31 mouse cellular contexts compared by ENCODE assay signal in genomic region chr10:129115146-129115545, GRCm38 (mm10). TPM values are rescaled to one million over a fixed set of nuclear protein-coding genes. Genes with fewer than 3 reads are reported as not detected.
DNase-seq lines count a peak whose midpoint lies in the region; ATAC-seq and TF ChIP-seq lines count a peak whose summit lies in the region.
"Had no signal": no experiment of that assay in that cellular context is flagged by ENCODE, and none has a peak within 500 bp of the region (broad histone marks: within the 10 kb centered on the region; RNA-seq: fewer than 3 reads in every experiment).

No protein-coding gene starts in this region.

- no peaks in the 10 kb centered on the region for H3K4me1 ChIP-seq in MEL (ENCODE audit: control insufficient read depth in 1 of 2, insufficient read depth in 2 of 2, low read length in 2 of 2)
- no peaks in the 10 kb centered on the region for H3K4me1 ChIP-seq in liver, postnatal 0 days (ENCODE audit: insufficient read depth)
- H3K4me1 ChIP-seq: embryonic facial prominence, embryonic 10.5 days; embryonic facial prominence, embryonic 12.5 days had no signal

- WGBS in liver, postnatal 0 days (ENCODE audit: insufficient replicate concordance), result 92% methylated on average over 3 of the region's 3 CpGs

- no peak overlapping the region for H3K4me2 ChIP-seq in liver, postnatal 0 days (ENCODE audit: low read depth, low read length)
- H3K4me2 ChIP-seq: embryonic facial prominence, embryonic 12.5 days had no signal

- H3K27ac ChIP-seq in MEL (ENCODE audit: control insufficient read depth, low read depth, low read length), result no peak overlapping the region
- no peak overlapping the region for H3K27ac ChIP-seq in liver, postnatal 0 days (ENCODE audit: low read depth)
- H3K27ac ChIP-seq: embryonic facial prominence, embryonic 10.5 days; embryonic facial prominence, embryonic 12.5 days had no signal

- TF ChIP-seq POLR2A in MEL (IDR thresholded peaks at IDR 0.05; ENCODE audit: control insufficient read depth in 1 of 2, insufficient read depth in 1 of 2, low read depth in 1 of 2, low read length in 2 of 2, poor library complexity in 1 of 2), result no peak

- no peak for TF ChIP-seq RAD21 in MEL (IDR thresholded peaks at IDR 0.05; ENCODE audit: low read depth, low read length)

- TF ChIP-seq EP300 in MEL (IDR thresholded peaks at IDR 0.05; ENCODE audit: low read depth in 1 of 2, low read length in 2 of 2), result no peak
- TF ChIP-seq EP300 in liver, postnatal 0 days (IDR thresholded peaks at IDR 0.05; ENCODE audit: low read depth), result no peak

- no peaks in the 10 kb centered on the region for H3K27me3 ChIP-seq in MEL (ENCODE audit: control insufficient read depth in 1 of 2, insufficient read depth in 2 of 2, low read length in 2 of 2)
- no peaks in the 10 kb centered on the region for H3K27me3 ChIP-seq in liver, postnatal 0 days (ENCODE audit: insufficient read depth, low read length)
- H3K27me3 ChIP-seq: CH12.LX; embryonic facial prominence, embryonic 12.5 days had no signal

- no peaks in the 10 kb centered on the region for H3K36me3 ChIP-seq in MEL (ENCODE audit: control insufficient read depth in 1 of 2, insufficient read depth in 2 of 2, low read length in 2 of 2)
- H3K36me3 ChIP-seq in liver, postnatal 0 days (replicated peaks; ENCODE audit: insufficient read depth, low read length), result no peaks in the 10 kb centered on the region
- H3K36me3 ChIP-seq: embryonic facial prominence, embryonic 10.5 days; embryonic facial prominence, embryonic 12.5 days; G1E had no signal

- no peak for TF ChIP-seq CTCF in MEL (IDR thresholded peaks at IDR 0.05 in 2 of 3, conservative IDR thresholded peaks at IDR 0.05 in 1 of 3; ENCODE audit: control insufficient read depth in 1 of 3, insufficient read depth in 1 of 3, low read depth in 2 of 3, low read length in 3 of 3, poor library complexity in 1 of 3, severe bottlenecking in 1 of 3)
- no peak for TF ChIP-seq CTCF in liver, postnatal 0 days (IDR thresholded peaks at IDR 0.05; ENCODE audit: low read depth)

- H3K4me3 ChIP-seq in MEL (ENCODE audit: control insufficient read depth in 1 of 2, insufficient read depth in 1 of 2, low read depth in 2 of 2, low read length in 2 of 2), result no peak overlapping the region
- no peak overlapping the region for H3K4me3 ChIP-seq in liver, postnatal 0 days (ENCODE audit: low read depth, low read length)
- H3K4me3 ChIP-seq: embryonic facial prominence, embryonic 10.5 days; embryonic facial prominence, embryonic 12.5 days had no signal

- DNase-seq in MEL (ENCODE audit: low read depth, low spot score), result peak; percentile 25
- peak; percentile 4 for DNase-seq in c-Kit-positive CD71-positive TER-119-positive erythroid progenitor cells, embryonic 14.5 days (ENCODE audit: low spot score)
- no peak for DNase-seq in urinary bladder, postnatal 36 days (ENCODE audit: low spot score in 2 of 2)
- DNase-seq in liver, postnatal 0 days, result no peak
- no peak for DNase-seq in thymus, postnatal 10 days (ENCODE audit: low spot score in 2 of 2)
- DNase-seq in right cerebral cortex, adult 18-20 months, result no peak
- DNase-seq: adrenal gland, adult 8-10 months; adrenal gland, postnatal 14 days; adrenal gland, postnatal 36 days; B cell, adult 2 months; cerebellum, adult 11 months; cerebellum, adult 18-20 months; cerebellum, adult 8-10 months; cerebellum, adult 9-11 months; cerebellum, postnatal 14 days; cerebellum, postnatal 36 days had no signal

- H3K9ac ChIP-seq in MEL (ENCODE audit: control insufficient read depth, low read depth, low read length, poor library complexity, severe bottlenecking), result no peak overlapping the region
- no peak overlapping the region for H3K9ac ChIP-seq in liver, postnatal 0 days (replicated peaks)
- H3K9ac ChIP-seq: embryonic facial prominence, embryonic 12.5 days had no signal

- no peaks in the 10 kb centered on the region; the same call in 1 of the 2 replicates for H3K9me3 ChIP-seq in MEL (replicated peaks; ENCODE audit: insufficient read depth, low read length)
- H3K9me3 ChIP-seq in liver, postnatal 0 days (ENCODE audit: low read length), result no peaks in the 10 kb centered on the region
- H3K9me3 ChIP-seq: embryonic facial prominence, embryonic 10.5 days; embryonic facial prominence, embryonic 12.5 days; G1E had no signal

- H3K79me2 ChIP-seq in MEL (ENCODE audit: control insufficient read depth, insufficient read depth, low read length, poor library complexity), result no peaks in the 10 kb centered on the region

- ATAC-seq in megakaryocyte progenitor cell, adult 5-6 weeks (replicated peaks; ENCODE audit: poor library complexity), result peak; percentile 53
- ATAC-seq in liver, postnatal 0 days, result no peak
- ATAC-seq: activated CD4-positive, CD25-positive, alpha-beta regulatory T cell, adult 4 months; CD4-positive, CD25-positive, alpha-beta regulatory T cell, adult 4 months; forebrain, embryonic 14.5 days; forebrain, embryonic 16.5 days; Patski had no signal

TF ChIP-seq in MEL, 35 proteins besides CTCF, POLR2A, EP300 and RAD21:
- TF ChIP-seq MEF2A (IDR thresholded peaks at IDR 0.05; ENCODE audit: extremely low read depth, insufficient replicate concordance, low read depth, low read length, poor library complexity, severe bottlenecking), result no peak

RNA-seq across cellular contexts. Expression of gene Olfr769, which starts 2.5 kb away (rescaled TPM):
- total RNA-seq in MEL (2012; rRNA removed), result not detected in 2 replicates
- polyA plus RNA-seq in MEL (2012; ENCODE audit: insufficient read depth in 1 of 2, insufficient read length in 2 of 2, low read depth in 1 of 2, low replicate concordance in 2 of 2, missing spikeins in 1 of 2), result not detected
- not detected in 2 replicates for total RNA-seq in megakaryocyte progenitor cell, adult 5-6 weeks (2015)
- total RNA-seq in megakaryocyte progenitor cell, adult 5-6 weeks (2017), result not detected in 2 replicates
- polyA plus RNA-seq in liver, postnatal 0 days (2015; fragmentation: Nextera tagmentation; extraction: Ambion mirVana), result not detected in 2 replicates
- total RNA-seq: adrenal gland, adult 18-20 months; adrenal gland, adult 8-10 months; adrenal gland, postnatal 14 days; adrenal gland, postnatal 36 days; CH12.LX; G1E had no signal
- polyA plus RNA-seq: CD4-positive, CD25-positive, alpha-beta regulatory T cell, adult 4 months; cortical plate, adult 2 months; embryonic facial prominence, embryonic 10.5 days; embryonic facial prominence, embryonic 12.5 days; forebrain, embryonic 11.5 days; forebrain, embryonic 14.5 days; forebrain, embryonic 16.5 days; frontal cortex, adult 2 months; G1E; Patski had no signal

RNA-seq across cellular contexts. Expression of gene Olfr768, which starts 16.0 kb away (rescaled TPM):
- not detected in 2 replicates for total RNA-seq in MEL (2012; rRNA removed)
- not detected for polyA plus RNA-seq in MEL (2012; ENCODE audit: insufficient read depth in 1 of 2, insufficient read length in 2 of 2, low read depth in 1 of 2, low replicate concordance in 2 of 2, missing spikeins in 1 of 2)
- total RNA-seq in megakaryocyte progenitor cell, adult 5-6 weeks (2015), result not detected in 2 replicates
- total RNA-seq in megakaryocyte progenitor cell, adult 5-6 weeks (2017), result not detected in 2 replicates
- not detected in 2 replicates for polyA plus RNA-seq in liver, postnatal 0 days (2015; fragmentation: Nextera tagmentation; extraction: Ambion mirVana)
- total RNA-seq: adrenal gland, adult 18-20 months; adrenal gland, adult 8-10 months; adrenal gland, postnatal 14 days; adrenal gland, postnatal 36 days; CH12.LX had no signal
- polyA plus RNA-seq: activated CD4-positive, CD25-positive, alpha-beta regulatory T cell, adult 4 months; CD4-positive, CD25-positive, alpha-beta regulatory T cell, adult 4 months; cortical plate, adult 2 months; embryonic facial prominence, embryonic 10.5 days; embryonic facial prominence, embryonic 12.5 days; embryonic facial prominence, embryonic 14.5 days; forebrain, embryonic 11.5 days; forebrain, embryonic 14.5 days; forebrain, embryonic 16.5 days; frontal cortex, adult 2 months; G1E; Patski had no signal

RNA-seq across cellular contexts. Expression of gene Olfr770, which starts 23.7 kb away (rescaled TPM):
- not detected in 2 replicates for total RNA-seq in MEL (2012; rRNA removed)
- not detected for polyA plus RNA-seq in MEL (2012; ENCODE audit: insufficient read depth in 1 of 2, insufficient read length in 2 of 2, low read depth in 1 of 2, low replicate concordance in 2 of 2, missing spikeins in 1 of 2)
- not detected in 2 replicates for total RNA-seq in megakaryocyte progenitor cell, adult 5-6 weeks (2015)
- not detected in 2 replicates for total RNA-seq in megakaryocyte progenitor cell, adult 5-6 weeks (2017)
- polyA plus RNA-seq in liver, postnatal 0 days (2015; fragmentation: Nextera tagmentation; extraction: Ambion mirVana), result not detected in 2 replicates
- total RNA-seq: adrenal gland, adult 18-20 months; adrenal gland, adult 8-10 months; adrenal gland, postnatal 14 days; adrenal gland, postnatal 36 days; CH12.LX; G1E had no signal
- polyA plus RNA-seq: activated CD4-positive, CD25-positive, alpha-beta regulatory T cell, adult 4 months; CD4-positive, CD25-positive, alpha-beta regulatory T cell, adult 4 months; cortical plate, adult 2 months; embryonic facial prominence, embryonic 10.5 days; embryonic facial prominence, embryonic 12.5 days; embryonic facial prominence, embryonic 14.5 days; forebrain, embryonic 11.5 days; forebrain, embryonic 14.5 days; forebrain, embryonic 16.5 days; frontal cortex, adult 2 months; G1E; Patski had no signal

RNA-seq across cellular contexts. Expression of gene Olfr767, which starts 32.4 kb away (rescaled TPM):
- total RNA-seq in MEL (2012; rRNA removed), result not detected in 2 replicates
- not detected for polyA plus RNA-seq in MEL (2012; ENCODE audit: insufficient read depth in 1 of 2, insufficient read length in 2 of 2, low read depth in 1 of 2, low replicate concordance in 2 of 2, missing spikeins in 1 of 2)
- not detected in 2 replicates for total RNA-seq in megakaryocyte progenitor cell, adult 5-6 weeks (2015)
- not detected in 2 replicates for total RNA-seq in megakaryocyte progenitor cell, adult 5-6 weeks (2017)
- polyA plus RNA-seq in liver, postnatal 0 days (2015; fragmentation: Nextera tagmentation; extraction: Ambion mirVana), result not detected in 2 replicates
- total RNA-seq: adrenal gland, adult 18-20 months; adrenal gland, adult 8-10 months; adrenal gland, postnatal 14 days; adrenal gland, postnatal 36 days; CH12.LX had no signal
- polyA plus RNA-seq: cortical plate, adult 2 months; embryonic facial prominence, embryonic 10.5 days; embryonic facial prominence, embryonic 12.5 days; embryonic facial prominence, embryonic 14.5 days; forebrain, embryonic 11.5 days; forebrain, embryonic 14.5 days; forebrain, embryonic 16.5 days; frontal cortex, adult 2 months; G1E had no signal

RNA-seq across cellular contexts. Expression of gene Olfr766-ps1, which starts 46.4 kb away (rescaled TPM):
- not detected in 2 replicates for total RNA-seq in MEL (2012; rRNA removed)
- polyA plus RNA-seq in MEL (2012; ENCODE audit: insufficient read depth in 1 of 2, insufficient read length in 2 of 2, low read depth in 1 of 2, low replicate concordance in 2 of 2, missing spikeins in 1 of 2), result not detected
- not detected in 2 replicates for total RNA-seq in megakaryocyte progenitor cell, adult 5-6 weeks (2015)
- not detected in 2 replicates for total RNA-seq in megakaryocyte progenitor cell, adult 5-6 weeks (2017)
- not detected in 2 replicates for polyA plus RNA-seq in liver, postnatal 0 days (2015; fragmentation: Nextera tagmentation; extraction: Ambion mirVana)
- total RNA-seq: adrenal gland, adult 18-20 months; adrenal gland, adult 8-10 months; adrenal gland, postnatal 14 days; adrenal gland, postnatal 36 days; CH12.LX had no signal
- polyA plus RNA-seq: activated CD4-positive, CD25-positive, alpha-beta regulatory T cell, adult 4 months; cortical plate, adult 2 months; embryonic facial prominence, embryonic 10.5 days; embryonic facial prominence, embryonic 12.5 days; embryonic facial prominence, embryonic 14.5 days; forebrain, embryonic 11.5 days; forebrain, embryonic 14.5 days; forebrain, embryonic 16.5 days; frontal cortex, adult 2 months; G1E; Patski had no signal

Comparison
In these comparisons a context has a peak if more than half of its experiments do, and no peak if none do; other contexts are left out.
1. DNase-seq: peak in MEL (single experiment) and c-Kit-positive CD71-positive TER-119-positive erythroid progenitor cells, embryonic 14.5 days (single experiment); none in urinary bladder, postnatal 36 days (0 of 2), liver, postnatal 0 days (single experiment), thymus, postnatal 10 days (0 of 2) and right cerebral cortex, adult 18-20 months (single experiment).